Mouse (Mus musculus) lung, adult 18-20 months (tissue): Measurements from ENCODE around the gene Snx4.
A peak's percentile ranks its signal among the peaks of the same experiment; 100 is the strongest.

Source experiments
- DNase-seq, 2 experiments: peaks; one replicate each; pipeline ENCODE4 v3.0.0; 2022; ENCODE audit warnings: mixed read lengths in 2 of 2

The Snx4 gene

GRCm38 (mm10) chr16:33271824-33272223 lies 20.6 kb downstream of the Snx4 start:
- no peak for DNase-seq

- DNase-seq, result no peak
Observed at GRCm38 (mm10) chr16:33283079-33283478, 31.8 kb downstream of the Snx4 start.

- no peak for DNase-seq
Observed at GRCm38 (mm10) chr16:33288536-33288935, 37.3 kb downstream of the Snx4 start.

- DNase-seq, result no peak
Observed at GRCm38 (mm10) chr16:33289981-33290380, 38.7 kb downstream of the Snx4 start.

- no peak for DNase-seq
Observed at GRCm38 (mm10) chr16:33292241-33292640, 41.0 kb downstream of the Snx4 start.

GRCm38 (mm10) chr16:33294681-33295080 lies 43.4 kb downstream of the Snx4 start:
- DNase-seq, result no peak

- no peak for DNase-seq
Observed at GRCm38 (mm10) chr16:33295321-33295720, 44.1 kb downstream of the Snx4 start.

- no peak for DNase-seq
Observed at GRCm38 (mm10) chr16:33297493-33297892, 46.3 kb downstream of the Snx4 start.

GRCm38 (mm10) chr16:33306633-33307070 lies 55.4 kb downstream of the Snx4 start:
- peak; percentile 59 to 74 for DNase-seq

- DNase-seq, result peak; percentile 30 to 41
Observed at GRCm38 (mm10) chr16:33307761-33308160, 56.5 kb downstream of the Snx4 start.

- DNase-seq, result no peak
Observed at GRCm38 (mm10) chr16:33309066-33309465, 57.8 kb downstream of the Snx4 start.

- DNase-seq, result no peak
Observed at GRCm38 (mm10) chr16:33315611-33316010, 64.4 kb downstream of the Snx4 start.

- no peak for DNase-seq
Observed at GRCm38 (mm10) chr16:33317646-33318045, 66.4 kb downstream of the Snx4 start.

- DNase-seq, result peak in 1 of 2 experiments; percentile 12
Observed at GRCm38 (mm10) chr16:33318059-33318458, 66.8 kb downstream of the Snx4 start.

GRCm38 (mm10) chr16:33325704-33326455 lies 74.6 kb downstream of the Snx4 start:
- DNase-seq, result no peak

- DNase-seq, result no peak
Observed at GRCm38 (mm10) chr16:33326589-33326988, 75.3 kb downstream of the Snx4 start.

GRCm38 (mm10) chr16:33327101-33327500 lies 75.9 kb downstream of the Snx4 start:
- DNase-seq, result no peak

GRCm38 (mm10) chr16:33333015-33333414 lies 81.8 kb downstream of the Snx4 start:
- no peak for DNase-seq

GRCm38 (mm10) chr16:33337177-33337576 lies 85.9 kb downstream of the Snx4 start:
- peak; percentile 61 to 80 for DNase-seq

GRCm38 (mm10) chr16:33337681-33338080 lies 86.4 kb downstream of the Snx4 start:
- DNase-seq, result no peak

- no peak for DNase-seq
Observed at GRCm38 (mm10) chr16:33338492-33338891, 87.2 kb downstream of the Snx4 start.

GRCm38 (mm10) chr16:33339476-33339875 lies 88.2 kb downstream of the Snx4 start:
- DNase-seq, result no peak

GRCm38 (mm10) chr16:33342356-33342755 lies 91.1 kb downstream of the Snx4 start:
- DNase-seq, result no peak

GRCm38 (mm10) chr16:33343106-33343505 lies 91.9 kb downstream of the Snx4 start:
- DNase-seq, result no peak

GRCm38 (mm10) chr16:33343601-33344000 lies 92.4 kb downstream of the Snx4 start:
- DNase-seq, result no peak
